Mouse (Mus musculus): ENCODE measurements around the gene Celf6. TPM values are rescaled to one million over a fixed set of nuclear protein-coding genes. Genes with fewer than 3 reads are reported as not detected.

Gene Celf6
- not detected in 4 replicates for total RNA-seq (2023; ENCODE audit: inconsistent age)

DNA sequence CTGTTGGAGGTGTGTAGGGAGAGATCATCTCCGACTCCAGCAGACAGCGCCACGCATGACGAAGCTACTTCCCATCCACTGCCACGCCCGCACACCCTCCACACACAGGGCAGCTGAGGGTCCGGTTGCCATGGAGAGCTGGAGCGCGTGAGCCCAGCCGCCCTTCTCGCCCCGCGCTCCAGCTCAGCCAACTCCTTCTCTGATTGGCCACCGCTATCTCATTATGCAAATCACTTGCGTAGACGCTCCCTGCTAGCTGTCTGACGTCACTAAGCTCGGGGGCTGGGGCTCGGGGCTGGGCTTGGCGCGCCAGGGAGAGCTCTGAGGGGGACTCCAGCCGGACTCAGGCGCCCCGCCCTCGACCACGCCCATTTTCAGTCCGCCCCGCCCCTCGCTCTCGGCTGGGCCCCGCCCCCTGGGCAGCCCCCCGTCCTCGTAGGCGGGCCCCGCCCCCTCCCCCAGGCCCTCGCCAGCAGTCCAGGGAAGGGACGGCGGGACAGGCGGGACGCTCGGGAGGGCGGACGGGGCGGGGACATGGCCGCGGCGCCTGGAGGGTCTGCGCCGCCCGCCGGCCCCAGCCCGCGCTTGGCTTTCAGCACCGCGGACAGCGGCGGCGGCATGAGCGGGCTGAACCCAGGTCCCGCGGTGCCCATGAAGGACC, at the start of gene Celf6:
Celf6 (plus strand) TSS at position 74 of the 661 bp plus-strand sequence.

DNA sequence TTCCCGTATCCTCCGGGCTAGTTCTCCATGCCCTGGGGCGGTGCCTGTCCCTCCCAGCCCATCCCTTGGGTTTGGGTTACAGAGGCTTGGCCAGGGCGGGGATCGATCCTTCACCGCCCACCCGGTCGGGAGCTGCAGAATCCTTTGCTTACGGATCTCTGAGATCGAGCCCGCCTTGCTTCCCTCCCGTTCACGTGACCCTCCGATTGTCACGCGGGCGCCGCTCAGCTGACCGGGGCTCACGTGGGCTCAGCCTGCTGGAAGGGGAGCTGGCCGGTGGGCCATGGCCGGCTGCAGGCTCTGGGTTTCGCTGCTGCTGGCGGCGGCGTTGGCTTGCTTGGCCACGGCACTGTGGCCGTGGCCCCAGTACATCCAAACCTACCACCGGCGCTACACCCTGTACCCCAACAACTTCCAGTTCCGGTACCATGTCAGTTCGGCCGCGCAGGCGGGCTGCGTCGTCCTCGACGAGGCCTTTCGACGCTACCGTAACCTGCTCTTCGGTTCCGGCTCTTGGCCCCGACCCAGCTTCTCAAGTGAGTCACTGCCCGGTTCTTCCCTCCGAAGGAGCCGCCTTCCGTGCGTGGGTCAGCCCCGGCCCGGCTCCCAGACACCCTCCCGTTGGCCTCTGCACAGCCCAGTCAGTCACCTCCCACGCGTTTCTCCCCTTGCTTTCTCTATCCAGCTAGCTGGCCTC, 38.1 kb upstream of the Celf6 start, which contains the start of the genes Hexa and Tmem202:
Hexa (plus strand) TSS at position 100 of the 697 bp plus-strand sequence.
Tmem202 (minus strand) TSS at position 407 of the 697 bp plus-strand sequence.

DNA sequence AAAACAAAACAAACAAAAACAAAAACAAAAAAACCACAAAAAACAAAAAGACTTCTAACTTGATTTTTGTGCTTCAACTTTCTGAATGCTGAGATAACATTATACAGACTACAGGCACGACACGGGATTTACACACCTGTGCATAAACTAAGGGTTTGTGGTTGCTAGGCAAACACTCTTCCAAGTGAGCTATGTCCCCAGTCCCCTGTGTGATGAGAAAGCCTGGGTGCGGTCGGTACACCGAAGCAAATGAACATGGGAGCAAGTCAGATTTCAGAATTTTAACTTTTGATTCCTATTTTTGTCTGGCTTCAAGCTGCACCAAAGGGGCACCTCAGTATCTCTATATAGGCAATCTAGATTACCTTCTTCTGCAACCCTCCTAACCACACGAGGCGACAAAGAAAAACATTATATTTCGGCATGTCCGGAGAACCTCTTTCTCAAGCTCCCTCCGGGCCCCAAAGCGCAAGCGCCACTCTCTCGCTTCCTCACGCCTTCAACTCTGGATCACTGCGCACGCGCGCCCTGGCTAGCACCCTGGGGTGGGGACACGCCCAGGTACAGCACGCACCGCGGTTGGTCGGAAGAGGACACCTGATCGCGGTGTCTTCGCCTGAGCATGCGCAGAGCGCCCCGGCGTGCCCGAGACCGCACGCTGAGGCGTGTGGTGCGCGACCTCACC, 39.0 kb downstream of the Celf6 start, which contains the start of gene Parp6:
Parp6 (plus strand) TSS at position 663 of the 685 bp plus-strand sequence.

DNA sequence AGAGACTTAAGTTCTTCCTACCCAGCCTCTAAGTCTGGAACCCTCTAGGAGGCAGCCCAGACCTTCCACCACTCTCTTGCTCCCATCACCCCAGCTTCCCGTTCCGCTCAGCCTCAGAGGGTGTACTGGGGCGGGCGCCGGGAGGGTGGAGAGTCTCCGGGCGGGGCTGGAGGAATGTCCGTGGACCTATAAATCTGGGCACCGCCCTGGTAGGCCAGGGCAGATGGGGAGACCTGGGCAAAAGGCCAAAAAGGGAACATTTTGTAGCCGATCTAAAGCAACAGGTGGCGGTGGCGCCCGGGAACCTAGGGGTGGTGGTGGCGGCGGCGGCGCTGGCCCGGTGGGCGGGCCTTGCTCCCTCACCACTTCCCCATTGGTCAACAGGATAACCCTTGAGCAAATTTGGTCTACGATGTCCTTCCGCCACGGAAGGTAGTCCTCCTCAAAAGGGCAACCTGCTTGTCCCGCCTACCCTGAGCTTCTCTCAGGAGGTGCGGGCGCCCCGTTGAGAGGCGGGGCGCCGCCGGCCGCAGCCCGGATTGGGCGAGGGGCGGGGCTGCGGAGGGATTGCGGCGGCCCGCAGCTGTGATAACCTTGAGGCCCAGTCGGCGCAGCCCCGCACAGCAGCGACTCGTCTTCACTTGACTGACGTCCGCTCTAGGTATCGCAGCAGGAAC, 78.4 kb downstream of the Celf6 start, which contains the start of gene Pkm:
Pkm (plus strand) TSS at position 411 of the 677 bp plus-strand sequence.

Other genes starting within 250 kb of the Celf6 start
- 5.6 to 7.3 TPM (median 6.2 TPM) in 4 replicates for gene Bbs4, start 224.4 kb upstream of the Celf6 start, total RNA-seq (2023; ENCODE audit: inconsistent age)
- gene Arih1, start 91.3 kb upstream of the Celf6 start, total RNA-seq (2023; ENCODE audit: inconsistent age) = 139 to 145 TPM (median 142 TPM) in 4 replicates
- gene Hexa, start 38.4 kb upstream of the Celf6 start, total RNA-seq (2023; ENCODE audit: inconsistent age) = 55.9 to 63.6 TPM (median 59.0 TPM) in 4 replicates
- 0.67 to 0.93 TPM in 2 of 4 replicates, not detected in the others for gene Tmem202, start 38.1 kb upstream of the Celf6 start, total RNA-seq (2023; ENCODE audit: inconsistent age)
- gene Parp6, start 39.4 kb downstream of the Celf6 start, total RNA-seq (2023; ENCODE audit: inconsistent age) = 58.6 to 72.8 TPM (median 62.2 TPM) in 4 replicates
- gene Pkm, start 78.5 kb downstream of the Celf6 start, total RNA-seq (2023; ENCODE audit: inconsistent age) = 255 to 286 TPM (median 269 TPM) in 4 replicates
- not detected in 4 replicates for gene Gramd2, start 102.2 kb downstream of the Celf6 start, total RNA-seq (2023; ENCODE audit: inconsistent age)
- 1.1 to 3.6 TPM (median 2.8 TPM) in 4 replicates for gene Senp8, start 172.8 kb downstream of the Celf6 start, total RNA-seq (2023; ENCODE audit: inconsistent age)
- 14.0 to 18.0 TPM (median 15.8 TPM) in 4 replicates for gene Myo9a, start 173.0 kb downstream of the Celf6 start, total RNA-seq (2023; ENCODE audit: inconsistent age)

Data from B cell, adult (primary cell).